Mouse (Mus musculus) spleen, adult 2 months (tissue): ENCODE results near the gene Bet1l.

Experiments used
- CTCF ChIP-seq: fragments of 200-500 bp; IDR thresholded peaks from 2 replicates; pipeline ENCODE4 v1.5.1; 2011; ENCODE audit warnings: mild to moderate bottlenecking, inconsistent platforms; ENCODE audit not compliant: insufficient read depth, insufficient read length, insufficient replicate concordance; ENCODE audit errors: extremely low read depth
- POLR2A ChIP-seq: fragments of 200-500 bp; IDR thresholded peaks from 2 replicates; pipeline ENCODE4 v1.6.1; 2011; ENCODE audit warnings: low read depth, low read length, inconsistent platforms

DNA sequence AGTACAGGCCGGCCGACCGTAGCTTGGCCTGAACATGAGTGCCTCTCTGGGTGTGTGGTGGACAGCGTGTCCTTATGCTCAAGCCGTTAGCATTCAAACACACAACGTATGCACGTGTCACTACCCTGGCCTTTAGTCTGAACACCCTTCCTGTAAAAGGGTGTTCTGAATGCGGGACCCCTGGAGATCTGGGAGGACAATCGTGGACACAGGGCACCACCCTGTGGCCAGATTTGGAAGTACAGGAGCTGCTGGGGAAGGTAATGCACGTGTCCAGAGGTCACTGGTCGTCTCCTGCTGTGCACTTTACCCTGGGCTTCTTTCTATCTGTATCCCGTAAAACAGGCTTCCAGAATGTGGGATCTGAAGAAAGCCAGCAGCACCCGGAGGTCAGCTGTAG lies 45.8 kb upstream of the Bet1l start:
- TF ChIP-seq POLR2A (no peak), CTCF (peak; percentile 87; the same call in 1 of the 2 replicates)
